Mouse (Mus musculus): ENCODE data around the gene Atg2a.
"Not testable (repeated sequence)": the region's sequence is repeated elsewhere in the genome, so short reads cannot be mapped to it uniquely, and the experiment has no call there.

Atg2a gene

GRCm38 (mm10) chr19:6276426-6277421 is 35.3 kb downstream of the Atg2a start, which contains the start of gene Ehd1:
TSS of gene Ehd1 (plus strand) at chr19:6276725.
- peak; percentile 98 for DNase-seq (ENCODE audit: low read depth, low spot score)

GRCm38 (mm10) chr19:6277661-6278438 is 36.4 kb downstream of the Atg2a start:
- DNase-seq (ENCODE audit: low read depth, low spot score): no peak

GRCm38 (mm10) chr19:6278439-6279073 is 37.1 kb downstream of the Atg2a start:
- no peak for DNase-seq (ENCODE audit: low read depth, low spot score)

- no peak for DNase-seq (ENCODE audit: low read depth, low spot score)
These were observed 38.1 kb downstream of the Atg2a start for GRCm38 (mm10) chr19:6279481-6280144.

- no peak for DNase-seq (ENCODE audit: low read depth, low spot score)
These were observed 39.1 kb downstream of the Atg2a start for GRCm38 (mm10) chr19:6280554-6280953.

- DNase-seq (ENCODE audit: low read depth, low spot score): no peak
These were observed 39.9 kb downstream of the Atg2a start for GRCm38 (mm10) chr19:6281122-6282020.

- DNase-seq (ENCODE audit: low read depth, low spot score): no peak
These were observed 41.5 kb downstream of the Atg2a start for GRCm38 (mm10) chr19:6283001-6283400.

- no peak for DNase-seq (ENCODE audit: low read depth, low spot score)
These were observed 43.0 kb downstream of the Atg2a start for GRCm38 (mm10) chr19:6284502-6284901.

GRCm38 (mm10) chr19:6285226-6285625 is 43.8 kb downstream of the Atg2a start:
- no peak for DNase-seq (ENCODE audit: low read depth, low spot score)

- DNase-seq (ENCODE audit: low read depth, low spot score): no peak
These were observed 44.4 kb downstream of the Atg2a start for GRCm38 (mm10) chr19:6285632-6286433.

GRCm38 (mm10) chr19:6286434-6287401 is 45.2 kb downstream of the Atg2a start:
- no peak for DNase-seq (ENCODE audit: low read depth, low spot score)

GRCm38 (mm10) chr19:6288236-6288894 is 46.9 kb downstream of the Atg2a start:
- DNase-seq (ENCODE audit: low read depth, low spot score): no peak

- no peak for DNase-seq (ENCODE audit: low read depth, low spot score)
These were observed 48.3 kb downstream of the Atg2a start for GRCm38 (mm10) chr19:6289696-6290238.

- not testable (repeated sequence) for DNase-seq (ENCODE audit: low read depth, low spot score)
These were observed 49.2 kb downstream of the Atg2a start for GRCm38 (mm10) chr19:6290720-6291116.

- DNase-seq (ENCODE audit: low read depth, low spot score): no peak
These were observed 49.8 kb downstream of the Atg2a start for GRCm38 (mm10) chr19:6291117-6291781.

- no peak for DNase-seq (ENCODE audit: low read depth, low spot score)
These were observed 50.8 kb downstream of the Atg2a start for GRCm38 (mm10) chr19:6292262-6292661.

GRCm38 (mm10) chr19:6294301-6294700 is 52.8 kb downstream of the Atg2a start:
- no peak for DNase-seq (ENCODE audit: low read depth, low spot score)

Measured in embryo, embryonic 11.5 days (tissue).